Mouse (Mus musculus): ENCODE results near the gene Pde1c. TPM values are rescaled to one million over a fixed set of nuclear protein-coding genes. Genes with fewer than 3 reads are reported as not detected.

Pde1c gene
- polyA plus RNA-seq, 1 experiment from 2014 or later = 4.8 TPM

DNA sequence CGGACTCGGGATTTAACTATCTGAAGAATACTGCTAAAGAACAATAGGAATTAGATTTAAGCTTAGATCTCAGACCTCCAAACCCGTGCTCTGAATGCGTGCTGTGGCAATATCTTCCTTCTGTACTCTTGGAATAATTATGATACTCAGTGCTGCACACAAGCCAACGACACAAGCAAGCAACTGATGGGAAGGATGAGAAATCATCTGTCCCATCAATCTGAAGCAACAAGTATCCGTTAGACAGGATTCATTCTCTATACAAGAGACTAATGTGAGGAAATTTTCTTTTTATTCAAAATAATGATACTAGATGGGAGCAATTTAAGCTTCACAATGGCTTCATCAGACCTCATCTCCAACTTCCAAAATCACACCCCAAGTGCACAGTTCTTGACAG lies 237.5 kb downstream of the Pde1c start:
- WGBS = 91% methylated on average over 6 of the region's 6 CpGs
- H3K4me1 ChIP-seq (ENCODE audit: control insufficient read depth, insufficient read depth, low read length) = no peaks in the 10 kb centered on the region
- no peak overlapping the region for H3K9ac ChIP-seq (ENCODE audit: low read length)
- no peak overlapping the region for H3K27ac ChIP-seq (ENCODE audit: low read depth, low read length)
- DNase-seq (ENCODE audit: low spot score, missing footprints) = peak; percentile 57
- no peaks in the 10 kb centered on the region for H3K9me3 ChIP-seq (ENCODE audit: control insufficient read depth, low read length)
- H3K4me3 ChIP-seq (ENCODE audit: low read depth, low read length) = no peak overlapping the region
- no peak for ATAC-seq (ENCODE audit: low FRiP score)
- no peaks in the 10 kb centered on the region for H3K27me3 ChIP-seq (ENCODE audit: control insufficient read depth, insufficient read depth, low read length)
- H3K4me2 ChIP-seq = no peak overlapping the region
- H3K36me3 ChIP-seq (ENCODE audit: control insufficient read depth, insufficient read depth, low read length) = no peaks in the 10 kb centered on the region

DNA sequence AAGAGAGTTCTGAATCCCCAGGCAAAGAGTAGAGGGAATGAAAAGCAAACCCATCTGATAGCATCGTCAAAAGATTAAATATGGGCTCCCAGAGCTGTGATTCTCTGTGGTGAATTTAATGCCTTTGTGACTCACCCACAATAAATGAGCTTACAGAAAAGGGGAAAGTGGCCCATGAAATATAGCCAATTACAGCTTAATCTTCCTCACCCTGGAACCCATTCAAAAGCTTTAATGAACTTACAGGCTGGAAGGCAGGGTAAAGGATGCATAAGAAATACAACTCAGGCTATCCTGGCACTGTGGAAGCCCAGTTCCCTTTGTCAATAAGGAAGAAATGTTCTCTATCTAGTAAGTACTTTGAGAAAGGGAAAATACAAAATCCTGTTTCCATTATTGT lies 240.8 kb downstream of the Pde1c start:
- Histone ChIP-seq H3K36me3 (ENCODE audit: control insufficient read depth, insufficient read depth, low read length) (no peaks in the 10 kb centered on the region), H3K4me3 (ENCODE audit: low read depth, low read length) (no peak overlapping the region), H3K27me3 (ENCODE audit: control insufficient read depth, insufficient read depth, low read length) (no peaks in the 10 kb centered on the region), H3K27ac (ENCODE audit: low read depth, low read length) (no peak overlapping the region), H3K4me2 (no peak overlapping the region), H3K9me3 (ENCODE audit: control insufficient read depth, low read length) (no peaks in the 10 kb centered on the region), H3K9ac (ENCODE audit: low read length) (no peak overlapping the region), H3K4me1 (ENCODE audit: control insufficient read depth, insufficient read depth, low read length) (no peaks in the 10 kb centered on the region)
- ATAC-seq (ENCODE audit: low FRiP score) (no peak), DNase-seq (ENCODE audit: low spot score, missing footprints) (peak; percentile 72)
- WGBS = 46% methylated on average over 1 of the region's 1 CpGs

DNA sequence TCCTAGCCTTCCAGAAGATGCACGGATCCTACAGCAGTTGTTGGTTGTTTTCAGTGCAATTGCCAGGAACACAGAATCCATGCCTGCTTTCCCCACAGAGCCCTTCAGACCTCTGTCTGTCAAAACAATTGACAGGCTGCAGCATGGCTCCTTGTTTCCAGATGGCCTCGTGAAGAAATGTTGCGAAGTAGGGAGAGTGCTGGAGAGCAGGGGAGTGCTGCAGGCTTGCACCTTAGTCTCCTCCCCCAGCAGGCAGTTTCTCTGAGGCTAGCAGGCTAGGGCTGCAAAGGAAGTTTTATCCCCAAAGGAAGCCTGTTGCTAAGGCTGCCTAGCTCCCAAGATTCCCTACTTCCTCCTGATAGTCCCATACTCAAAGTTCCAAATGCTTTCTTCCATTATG lies 246.1 kb downstream of the Pde1c start:
- WGBS = 7% methylated on average over 3 of the region's 3 CpGs
- DNase-seq (ENCODE audit: low spot score, missing footprints) = no peak
- H3K4me2 ChIP-seq = no peak overlapping the region

DNA sequence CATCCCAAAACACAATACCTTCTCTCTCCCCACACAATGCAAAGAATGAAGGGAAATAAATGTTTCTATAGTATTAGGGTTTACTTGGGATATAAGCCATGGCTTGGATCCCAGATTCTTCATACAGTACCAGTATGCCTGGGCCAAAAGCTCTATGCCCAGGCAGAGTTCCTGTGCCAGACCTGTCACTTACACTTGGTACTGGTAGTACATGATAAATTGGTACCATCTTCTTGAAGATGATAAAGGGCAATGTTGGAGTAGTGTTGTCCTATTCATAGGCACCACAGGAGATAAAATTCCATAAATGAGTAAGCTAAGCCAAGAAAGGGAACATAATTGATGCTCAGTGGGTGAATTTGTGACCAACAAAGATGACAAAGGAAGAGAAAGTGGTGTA lies 258.6 kb downstream of the Pde1c start:
- Histone ChIP-seq H3K4me2 (no peak overlapping the region), H3K4me1 (ENCODE audit: control insufficient read depth, insufficient read depth, low read length) (no peaks in the 10 kb centered on the region), H3K4me3 (ENCODE audit: low read depth, low read length) (no peak overlapping the region), H3K36me3 (ENCODE audit: control insufficient read depth, insufficient read depth, low read length) (no peaks in the 10 kb centered on the region), H3K9me3 (ENCODE audit: control insufficient read depth, low read length) (no peaks in the 10 kb centered on the region), H3K27ac (ENCODE audit: low read depth, low read length) (no peak overlapping the region), H3K9ac (ENCODE audit: low read length) (no peak overlapping the region), H3K27me3 (ENCODE audit: control insufficient read depth, insufficient read depth, low read length) (no peaks in the 10 kb centered on the region)
- DNase-seq (ENCODE audit: low spot score, missing footprints) = no peak
- no peak for ATAC-seq (ENCODE audit: low FRiP score)

More for the DNA sequence above, 246.1 kb downstream of the Pde1c start:
- no peak overlapping the region for H3K9ac ChIP-seq (ENCODE audit: low read length)
- H3K4me3 ChIP-seq (ENCODE audit: low read depth, low read length) = no peak overlapping the region
- no peaks in the 10 kb centered on the region for H3K36me3 ChIP-seq (ENCODE audit: control insufficient read depth, insufficient read depth, low read length)
- H3K4me1 ChIP-seq (ENCODE audit: control insufficient read depth, insufficient read depth, low read length) = no peaks in the 10 kb centered on the region
- no peaks in the 10 kb centered on the region for H3K9me3 ChIP-seq (ENCODE audit: control insufficient read depth, low read length)
- no peak overlapping the region for H3K27ac ChIP-seq (ENCODE audit: low read depth, low read length)
- H3K27me3 ChIP-seq (ENCODE audit: control insufficient read depth, insufficient read depth, low read length) = no peaks in the 10 kb centered on the region
- ATAC-seq (ENCODE audit: low FRiP score) = no peak

DNA sequence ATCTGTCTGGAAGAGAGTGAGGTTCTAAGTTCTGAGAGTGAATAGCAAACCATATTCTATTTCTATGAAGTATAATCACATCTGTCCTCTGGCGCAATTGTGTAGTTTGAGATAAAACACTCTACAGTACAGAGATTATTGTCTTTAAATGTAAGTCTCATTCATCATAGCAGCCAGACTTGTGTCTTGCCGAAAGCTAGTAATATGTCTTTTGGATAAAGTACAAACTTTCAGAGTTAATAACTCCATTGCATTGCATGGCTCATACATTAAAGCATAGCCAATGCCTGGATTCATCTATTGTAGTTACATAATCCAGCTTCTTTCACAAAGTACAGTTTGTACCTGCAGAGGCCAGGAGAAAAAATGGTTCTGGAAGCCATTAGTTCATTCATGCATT lies 262.8 kb downstream of the Pde1c start:
- no peak overlapping the region for H3K27ac ChIP-seq (ENCODE audit: low read depth, low read length)
- H3K9me3 ChIP-seq (ENCODE audit: control insufficient read depth, low read length) = no peaks in the 10 kb centered on the region
- no peak overlapping the region for H3K4me3 ChIP-seq (ENCODE audit: low read depth, low read length)
- 95% methylated on average over 2 of the region's 2 CpGs for WGBS
- ATAC-seq (ENCODE audit: low FRiP score) (no peak), DNase-seq (ENCODE audit: low spot score, missing footprints) (no peak)
- H3K9ac ChIP-seq (ENCODE audit: low read length) = no peak overlapping the region
- no peaks in the 10 kb centered on the region for H3K27me3 ChIP-seq (ENCODE audit: control insufficient read depth, insufficient read depth, low read length)
- no peaks in the 10 kb centered on the region for H3K4me1 ChIP-seq (ENCODE audit: control insufficient read depth, insufficient read depth, low read length)
- no peaks in the 10 kb centered on the region for H3K36me3 ChIP-seq (ENCODE audit: control insufficient read depth, insufficient read depth, low read length)
- H3K4me2 ChIP-seq = no peak overlapping the region

GRCm38 (mm10) chr6:56292176-56292575 lies 276.7 kb downstream of the Pde1c start:
- Histone ChIP-seq H3K4me3 (ENCODE audit: low read depth, low read length) (no peak overlapping the region), H3K4me2 (no peak overlapping the region), H3K4me1 (ENCODE audit: control insufficient read depth, insufficient read depth, low read length) (no peaks in the 10 kb centered on the region), H3K9ac (ENCODE audit: low read length) (no peak overlapping the region), H3K36me3 (ENCODE audit: control insufficient read depth, insufficient read depth, low read length) (no peaks in the 10 kb centered on the region), H3K27ac (ENCODE audit: low read depth, low read length) (no peak overlapping the region), H3K27me3 (ENCODE audit: control insufficient read depth, insufficient read depth, low read length) (no peaks in the 10 kb centered on the region), H3K9me3 (ENCODE audit: control insufficient read depth, low read length) (no peaks in the 10 kb centered on the region)
- no peak for ATAC-seq (ENCODE audit: low FRiP score)
- no peak for DNase-seq (ENCODE audit: low spot score, missing footprints)
- WGBS = 75% methylated on average over 1 of the region's 1 CpGs

DNA sequence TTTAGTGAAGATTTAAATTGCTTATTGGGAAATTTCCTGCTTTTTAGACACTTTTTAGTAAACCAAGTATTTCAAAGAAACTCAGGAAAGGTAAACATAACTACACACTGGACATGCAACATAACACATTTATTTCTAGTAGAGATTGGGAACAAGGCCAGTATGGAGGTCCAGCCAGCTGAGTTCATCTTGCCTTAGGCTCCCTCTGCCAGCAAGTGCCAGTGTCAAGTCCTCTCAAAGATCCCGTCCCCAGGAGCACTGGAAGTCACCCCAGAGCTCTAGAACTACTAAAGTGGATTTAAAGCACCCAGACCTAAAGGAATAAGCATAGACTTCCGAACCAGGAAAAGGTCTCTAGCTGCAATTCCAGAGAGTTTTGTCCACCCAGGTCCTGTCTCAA lies 279.6 kb downstream of the Pde1c start:
- Histone ChIP-seq H3K27me3 (ENCODE audit: control insufficient read depth, insufficient read depth, low read length) (no peaks in the 10 kb centered on the region), H3K9ac (ENCODE audit: low read length) (no peak overlapping the region), H3K9me3 (ENCODE audit: control insufficient read depth, low read length) (no peaks in the 10 kb centered on the region), H3K4me1 (ENCODE audit: control insufficient read depth, insufficient read depth, low read length) (no peaks in the 10 kb centered on the region), H3K27ac (ENCODE audit: low read depth, low read length) (no peak overlapping the region), H3K4me2 (no peak overlapping the region), H3K4me3 (ENCODE audit: low read depth, low read length) (no peak overlapping the region), H3K36me3 (ENCODE audit: control insufficient read depth, insufficient read depth, low read length) (no peaks in the 10 kb centered on the region)
- DNase-seq (ENCODE audit: low spot score, missing footprints) (no peak), ATAC-seq (ENCODE audit: low FRiP score) (no peak)
- WGBS = 73% methylated on average over 2 of the region's 2 CpGs

DNA sequence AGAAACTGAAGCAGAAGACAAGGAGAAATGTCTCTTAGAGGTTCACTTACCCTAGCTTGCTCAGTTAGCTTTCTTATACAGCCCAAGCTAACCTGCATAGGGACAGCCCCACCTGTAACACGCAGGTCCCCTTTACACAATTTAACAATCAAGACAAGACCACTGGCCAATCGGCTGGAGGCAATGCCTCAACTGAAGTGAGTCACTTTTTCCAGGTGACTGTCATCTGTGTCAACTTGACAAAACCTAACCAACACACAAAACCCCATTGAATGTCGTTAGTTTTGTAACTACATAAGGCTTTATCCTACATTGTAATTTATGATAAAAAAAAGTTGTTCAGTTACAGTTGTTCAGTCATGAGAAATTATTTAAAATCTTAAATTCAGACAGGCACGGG lies 284.1 kb downstream of the Pde1c start:
- H3K36me3 ChIP-seq (ENCODE audit: control insufficient read depth, insufficient read depth, low read length) = no peaks in the 10 kb centered on the region
- WGBS = 94% methylated on average over 4 of the region's 4 CpGs
- H3K27me3 ChIP-seq (ENCODE audit: control insufficient read depth, insufficient read depth, low read length) = no peaks in the 10 kb centered on the region
- H3K4me3 ChIP-seq (ENCODE audit: low read depth, low read length) = no peak overlapping the region
- DNase-seq (ENCODE audit: low spot score, missing footprints) (no peak), ATAC-seq (ENCODE audit: low FRiP score) (no peak)
- H3K4me2 ChIP-seq = no peak overlapping the region
- H3K9me3 ChIP-seq (ENCODE audit: control insufficient read depth, low read length) = no peaks in the 10 kb centered on the region
- no peaks in the 10 kb centered on the region for H3K4me1 ChIP-seq (ENCODE audit: control insufficient read depth, insufficient read depth, low read length)
- H3K27ac ChIP-seq (ENCODE audit: low read depth, low read length) = no peak overlapping the region
- no peak overlapping the region for H3K9ac ChIP-seq (ENCODE audit: low read length)

DNA sequence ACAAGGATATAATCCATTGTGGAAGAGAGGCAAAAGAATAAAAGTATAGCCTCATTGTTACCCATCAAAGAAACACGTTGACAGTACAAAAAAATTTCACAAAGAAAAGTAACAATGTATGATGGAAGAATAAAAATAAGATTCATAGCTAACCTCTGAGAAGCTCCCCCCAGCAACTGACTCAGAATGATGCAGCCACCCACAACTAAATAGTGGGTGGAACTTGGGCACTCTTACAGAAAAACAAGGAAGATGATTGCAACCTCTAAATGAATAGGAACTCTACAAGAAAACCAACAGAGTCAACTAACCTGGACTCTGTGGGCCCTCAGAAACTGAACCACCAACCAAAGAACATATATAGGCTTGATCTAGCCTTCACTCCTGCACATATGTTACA lies 293.4 kb downstream of the Pde1c start:
- no peak overlapping the region for H3K27ac ChIP-seq (ENCODE audit: low read depth, low read length)
- H3K36me3 ChIP-seq (ENCODE audit: control insufficient read depth, insufficient read depth, low read length) = no peaks in the 10 kb centered on the region
- H3K4me1 ChIP-seq (ENCODE audit: control insufficient read depth, insufficient read depth, low read length) = no peaks in the 10 kb centered on the region
- no peaks in the 10 kb centered on the region for H3K9me3 ChIP-seq (ENCODE audit: control insufficient read depth, low read length)
- no peak overlapping the region for H3K4me2 ChIP-seq
- WGBS = 80% methylated on average over 1 of the region's 1 CpGs
- H3K9ac ChIP-seq (ENCODE audit: low read length) = no peak overlapping the region
- DNase-seq (ENCODE audit: low spot score, missing footprints) (no peak), ATAC-seq (ENCODE audit: low FRiP score) (no peak)
- no peak overlapping the region for H3K4me3 ChIP-seq (ENCODE audit: low read depth, low read length)
- no peaks in the 10 kb centered on the region for H3K27me3 ChIP-seq (ENCODE audit: control insufficient read depth, insufficient read depth, low read length)

GRCm38 (mm10) chr6:56271741-56272140 lies 297.2 kb downstream of the Pde1c start:
- Histone ChIP-seq H3K4me3 (ENCODE audit: low read depth, low read length) (no peak overlapping the region), H3K9me3 (ENCODE audit: control insufficient read depth, low read length) (no peaks in the 10 kb centered on the region), H3K4me1 (ENCODE audit: control insufficient read depth, insufficient read depth, low read length) (no peaks in the 10 kb centered on the region), H3K27me3 (ENCODE audit: control insufficient read depth, insufficient read depth, low read length) (no peaks in the 10 kb centered on the region), H3K9ac (ENCODE audit: low read length) (no peak overlapping the region), H3K27ac (ENCODE audit: low read depth, low read length) (no peak overlapping the region), H3K4me2 (no peak overlapping the region), H3K36me3 (ENCODE audit: control insufficient read depth, insufficient read depth, low read length) (no peaks in the 10 kb centered on the region)
- 81% methylated on average over 2 of the region's 2 CpGs for WGBS
- ATAC-seq (ENCODE audit: low FRiP score) = no peak
- no peak for DNase-seq (ENCODE audit: low spot score, missing footprints)

All from midbrain, embryonic 11.5 days (tissue).